Mouse (Mus musculus) liver, embryonic 14.5 days (tissue): Measurements from ENCODE around the gene Ripply3. TPM values are rescaled to one million over a fixed set of nuclear protein-coding genes. Genes with fewer than 3 reads are reported as not detected.

Source experiments
- ATAC-seq: fragments of 200-750 bp; cut with Nextera tagmentation; 2 replicates; pipeline ENCODE4 v1.8.0; 2017; ENCODE audit warnings: moderate number of reproducible peaks, mild to moderate bottlenecking, moderate library complexity; ENCODE audit not compliant: insufficient read depth
- DNase-seq, 3 experiments: peaks; one replicate each; pipeline ENCODE4 v3.0.0-alpha.2; 2012 to 2013; ENCODE audit warnings: low read depth in 3 of 3, low spot score in 3 of 3
- H3K27ac ChIP-seq: fragments of 300-500 bp; sonication (generic); 2 replicates; pipeline ENCODE4 v1.5.1; 2014; ENCODE audit warnings: moderate library complexity, mild to moderate bottlenecking, control low read depth, inconsistent platforms
- H3K27me3 ChIP-seq: fragments of 300-500 bp; sonication (generic); 2 replicates; pipeline ENCODE4 v1.6.1; 2014; ENCODE audit warnings: mild to moderate bottlenecking, low read length, moderate library complexity; ENCODE audit not compliant: control insufficient read depth, insufficient read depth
- H3K36me3 ChIP-seq: fragments of 300-500 bp; sonication (generic); replicated peaks from 2 replicates; pipeline ENCODE4 v1.6.1; 2014; ENCODE audit warnings: low read depth; ENCODE audit not compliant: control insufficient read depth, insufficient read depth
- H3K4me1 ChIP-seq, 2 experiments: fragments of 200-500 bp in 1 of 2; fragments of 300-500 bp in 1 of 2; sonication (generic) in 1 of 2; replicated peaks; 2 replicates each; pipeline ENCODE4 v1.6.1; 2012 to 2014; ENCODE audit warnings: antibody characterized with exemption in 1 of 2, inconsistent platforms in 1 of 2, low read length in 1 of 2; ENCODE audit not compliant: control insufficient read depth in 2 of 2, insufficient read depth in 2 of 2
- H3K4me2 ChIP-seq: fragments of 300-500 bp; sonication (generic); 2 replicates; pipeline ENCODE4 v1.6.1; 2014; ENCODE audit warnings: low read depth, mild to moderate bottlenecking, control low read depth, moderate library complexity
- H3K4me3 ChIP-seq, 2 experiments: fragments of 200-500 bp in 1 of 2; fragments of 300-500 bp in 1 of 2; sonication (generic) in 1 of 2; 2 replicates each; pipeline ENCODE4 v1.5.1; 2012 to 2014; ENCODE audit warnings: low read depth in 2 of 2, low read length in 2 of 2, mild to moderate bottlenecking in 2 of 2, control low read depth in 1 of 2, inconsistent platforms in 1 of 2, moderate library complexity in 1 of 2; ENCODE audit not compliant: insufficient read depth in 1 of 2
- H3K9ac ChIP-seq: fragments of 300-500 bp; sonication (generic); replicated peaks from 2 replicates; pipeline ENCODE4 v1.6.1; 2014; ENCODE audit warnings: mild to moderate bottlenecking, control low read depth, moderate library complexity
- H3K9me3 ChIP-seq: fragments of 300-500 bp; sonication (generic); 2 replicates; pipeline ENCODE4 v1.6.1; 2016; ENCODE audit warnings: low read length, mixed read lengths; ENCODE audit not compliant: control insufficient read depth
- CTCF ChIP-seq: IDR thresholded peaks from 2 replicates; pipeline ENCODE4 v1.5.1; 2016; ENCODE audit warnings: antibody characterized with exemption, low read depth, control low read depth
- EP300 ChIP-seq: IDR thresholded peaks from 2 replicates; pipeline ENCODE4 v1.6.1; 2016; ENCODE audit warnings: antibody characterized with exemption, low read depth
- WGBS: fragments of 180-500 bp; shearing (Covaris S2); extraction: QIAGEN DNeasy Blood & Tissue Kit; methylation state at CpG from one replicate; pipeline ENCODE4 v1.1.7; 2014; ENCODE audit not compliant: insufficient replicate concordance; 5-methylcytosine and 5-hydroxymethylcytosine counted together
- polyA plus RNA-seq, 2 experiments: library from polyadenylated mRNA; depleted of rRNA in 1 of 2; stranded (reverse) in 1 of 2; unstranded in 1 of 2; fragments of >200 nt; fragmentation: Nextera tagmentation in 1 of 2; extraction: Ambion mirVana in 1 of 2; gene quantifications; 2 replicates each; pipeline versions ENCODE4 v1.2.1 to v1.2.3; 2012 to 2014

The Ripply3 gene
- polyA plus RNA-seq, 2 experiments = 0.94 to 1.6 TPM

- WGBS = 42% methylated on average over 1 of the region's 1 CpGs
- Histone ChIP-seq H3K9me3 (no peaks in the 10 kb centered on the region), H3K36me3 (no peaks in the 10 kb centered on the region), H3K4me3 (no peak overlapping the region), H3K27me3 (no peaks in the 10 kb centered on the region), H3K4me2 (no peak overlapping the region), H3K9ac (no peak overlapping the region), H3K27ac (no peak overlapping the region), H3K4me1 (no peaks in the 10 kb centered on the region; a peak in 2 of 4 replicates)
- no peak for TF ChIP-seq CTCF
- ATAC-seq (no peak), DNase-seq (no peak)
Measured at GRCm38 (mm10) chr16:94379386-94379785, 51.2 kb downstream of the Ripply3 start.

- TF ChIP-seq CTCF = no peak
- TF ChIP-seq EP300 = no peak
- Histone ChIP-seq H3K9me3 (no peaks in the 10 kb centered on the region), H3K4me1 (no peaks in the 10 kb centered on the region; a peak in 1 of 4 replicates), H3K4me3 (no peak overlapping the region), H3K36me3 (no peaks in the 10 kb centered on the region), H3K27me3 (no peaks in the 10 kb centered on the region), H3K9ac (no peak overlapping the region), H3K4me2 (no peak overlapping the region), H3K27ac (no peak overlapping the region)
- WGBS = 72% methylated on average over 3 of the region's 3 CpGs
- DNase-seq (no peak), ATAC-seq (no peak)
Measured at GRCm38 (mm10) chr16:94383277-94383676, 55.1 kb downstream of the Ripply3 start.

Other genes with a start within 250 kb of the Ripply3 start
- 0.02 TPM in 1 of 2 replicates, not detected in the other for gene Sim2, start 243.5 kb upstream of the Ripply3 start, polyA plus RNA-seq (2012; rRNA removed)
- gene Sim2, start 243.5 kb upstream of the Ripply3 start, polyA plus RNA-seq (2014; fragmentation: Nextera tagmentation; extraction: Ambion mirVana) = not detected in 2 replicates
- gene Hlcs, start 14.8 kb upstream of the Ripply3 start, polyA plus RNA-seq (2012; rRNA removed) = 1.3 and 1.7 TPM in 2 replicates
- 1.3 TPM in 2 replicates for gene Hlcs, start 14.8 kb upstream of the Ripply3 start, polyA plus RNA-seq (2014; fragmentation: Nextera tagmentation; extraction: Ambion mirVana)
- 6.3 and 9.2 TPM in 2 replicates for gene Ttc3, start 42.2 kb downstream of the Ripply3 start, polyA plus RNA-seq (2012; rRNA removed)
- 20.3 and 22.1 TPM in 2 replicates for gene Ttc3, start 42.2 kb downstream of the Ripply3 start, polyA plus RNA-seq (2014; fragmentation: Nextera tagmentation; extraction: Ambion mirVana)
- 18.9 and 21.5 TPM in 2 replicates for gene Pigp, start 43.4 kb downstream of the Ripply3 start, polyA plus RNA-seq (2012; rRNA removed)
- 49.9 and 55.1 TPM in 2 replicates for gene Pigp, start 43.4 kb downstream of the Ripply3 start, polyA plus RNA-seq (2014; fragmentation: Nextera tagmentation; extraction: Ambion mirVana)
- gene Vps26c, start 198.4 kb downstream of the Ripply3 start, polyA plus RNA-seq (2012; rRNA removed) = 12.2 and 13.3 TPM in 2 replicates
- 18.3 and 18.8 TPM in 2 replicates for gene Vps26c, start 198.4 kb downstream of the Ripply3 start, polyA plus RNA-seq (2014; fragmentation: Nextera tagmentation; extraction: Ambion mirVana)
- gene Dyrk1a, start 241.6 kb downstream of the Ripply3 start, polyA plus RNA-seq (2012; rRNA removed) = 7.5 and 9.2 TPM in 2 replicates
- gene Dyrk1a, start 241.6 kb downstream of the Ripply3 start, polyA plus RNA-seq (2014; fragmentation: Nextera tagmentation; extraction: Ambion mirVana) = 5.0 and 5.6 TPM in 2 replicates